8 mouse cellular contexts compared by ENCODE assay signal in genomic region chr2:160645614-160646137, GRCm38 (mm10). TPM values are rescaled to one million over a fixed set of nuclear protein-coding genes. Genes with fewer than 3 reads are reported as not detected.
DNase-seq lines count a peak whose midpoint lies in the region; ATAC-seq and TF ChIP-seq lines count a peak whose summit lies in the region.

TSS of gene Top1 (plus strand) at chr2:160645888.

- H3K9ac ChIP-seq in kidney, embryonic 14.5 days (ENCODE audit: low read depth, low read length): peak within 1 kb of the TSS; percentile 100
- H3K9ac ChIP-seq in limb, embryonic 15.5 days: peak within 1 kb of the TSS; percentile 100

- H3K9me3 ChIP-seq in kidney, embryonic 14.5 days (ENCODE audit: control insufficient read depth, low read length): no peaks in the 10 kb centered on the region
- no peaks in the 10 kb centered on the region for H3K9me3 ChIP-seq in limb, embryonic 15.5 days

- peaks cover 11% of the 10 kb centered on the region for H3K4me1 ChIP-seq in bone marrow macrophage, adult 2 months (ENCODE audit: control insufficient read depth, insufficient read depth, low read length)
- H3K4me1 ChIP-seq in embryonic fibroblast, embryonic 13.5 days (ENCODE audit: control insufficient read depth, insufficient read depth, low read length): peaks cover 4% of the 10 kb centered on the region; the same call in 1 of the 2 replicates
- peaks cover 14% of the 10 kb centered on the region; the same call in 1 of the 2 replicates for H3K4me1 ChIP-seq in kidney, embryonic 14.5 days (ENCODE audit: control insufficient read depth, insufficient read depth, low read length)
- H3K4me1 ChIP-seq in limb, embryonic 15.5 days: peaks cover 11% of the 10 kb centered on the region

- DNase-seq in A20 (ENCODE audit: low read depth, low spot score): peak; percentile 100
- peak; percentile 100 for DNase-seq in heart, adult 9 months (ENCODE audit: low spot score in 2 of 2)
- DNase-seq in monocyte, adult 2 months (ENCODE audit: low read depth in 1 of 2, low spot score in 2 of 2): peak; percentile 96 to 97
- DNase-seq in spleen, postnatal 36 days (ENCODE audit: low spot score in 2 of 2): peak; percentile 98 to 99

- no peak for TF ChIP-seq CTCF in bone marrow macrophage, adult 2 months (IDR thresholded peaks at IDR 0.05; ENCODE audit: low read depth, low read length)
- no peak for TF ChIP-seq CTCF in embryonic fibroblast, embryonic 13.5 days (IDR thresholded peaks at IDR 0.05; ENCODE audit: borderline replicate concordance, insufficient read depth, low read length)

- H3K4me2 ChIP-seq in kidney, embryonic 14.5 days (replicated peaks; ENCODE audit: low read depth, low read length): peak within 1 kb of the TSS; percentile 63
- H3K4me2 ChIP-seq in limb, embryonic 15.5 days: peak within 1 kb of the TSS; percentile 61

- TF ChIP-seq POLR2A in bone marrow macrophage, adult 2 months (IDR thresholded peaks at IDR 0.05; ENCODE audit: borderline replicate concordance, low read depth, low read length): no peak
- peak; percentile 95 for TF ChIP-seq POLR2A in embryonic fibroblast, embryonic 13.5 days (IDR thresholded peaks at IDR 0.05; ENCODE audit: low read depth, low read length)

- peak within 1 kb of the TSS; percentile 75 for H3K4me3 ChIP-seq in bone marrow macrophage, adult 2 months (ENCODE audit: insufficient read depth, low read length)
- H3K4me3 ChIP-seq in embryonic fibroblast, embryonic 13.5 days (ENCODE audit: insufficient read depth, low read length): peak within 1 kb of the TSS; percentile 62
- peak within 1 kb of the TSS; percentile 99 for H3K4me3 ChIP-seq in kidney, embryonic 14.5 days (ENCODE audit: low read length)
- peak within 1 kb of the TSS; percentile 99 for H3K4me3 ChIP-seq in limb, embryonic 15.5 days

- under 1% methylated on average over 50 of the region's 50 CpGs for WGBS in kidney, embryonic 14.5 days
- under 1% methylated on average over 50 of the region's 50 CpGs for WGBS in limb, embryonic 15.5 days

- peak; percentile 99 for ATAC-seq in kidney, embryonic 14.5 days (ENCODE audit: low FRiP score, low TSS enrichment)
- peak; percentile 99 for ATAC-seq in limb, embryonic 15.5 days (ENCODE audit: insufficient number of reproducible peaks, low FRiP score, low TSS enrichment, low read depth)

- peak within 1 kb of the TSS; percentile 82 for H3K27ac ChIP-seq in bone marrow macrophage, adult 2 months (ENCODE audit: insufficient read depth, low read depth, low read length)
- H3K27ac ChIP-seq in embryonic fibroblast, embryonic 13.5 days (ENCODE audit: insufficient read depth, low read length): peak within 1 kb of the TSS; percentile 82
- peak within 1 kb of the TSS; percentile 99 for H3K27ac ChIP-seq in kidney, embryonic 14.5 days (ENCODE audit: low read depth, low read length)
- H3K27ac ChIP-seq in limb, embryonic 15.5 days: peak within 1 kb of the TSS; percentile 97

- H3K27me3 ChIP-seq in kidney, embryonic 14.5 days (ENCODE audit: control insufficient read depth, insufficient read depth, low read length): no peaks in the 10 kb centered on the region
- no peaks in the 10 kb centered on the region for H3K27me3 ChIP-seq in limb, embryonic 15.5 days

- no peaks in the 10 kb centered on the region; the same call in 1 of the 2 replicates for H3K36me3 ChIP-seq in kidney, embryonic 14.5 days (ENCODE audit: control insufficient read depth, insufficient read depth, low read length)
- H3K36me3 ChIP-seq in limb, embryonic 15.5 days: no peaks in the 10 kb centered on the region

RNA-seq across cellular contexts. Expression of gene Top1, which starts in this region (rescaled TPM):
- polyA plus RNA-seq in bone marrow macrophage, adult 2 months (2012; ENCODE audit: insufficient read depth, insufficient read length, missing spikeins): 42.9 and 43.3 TPM in 2 replicates
- 64.6 and 78.4 TPM in 2 replicates for polyA plus RNA-seq in embryonic fibroblast, embryonic 13.5 days (2011; ENCODE audit: insufficient read length, low read depth, missing spikeins)
- polyA plus RNA-seq in kidney, embryonic 14.5 days (2014; fragmentation: Nextera tagmentation; extraction: Ambion mirVana): 108 and 120 TPM in 2 replicates
- 61.8 and 67.6 TPM in 2 replicates for polyA plus RNA-seq in limb, embryonic 15.5 days (2015; fragmentation: Nextera tagmentation; extraction: Ambion mirVana)

Comparison
In these comparisons a context has a peak if more than half of its experiments do, and no peak if none do; other contexts are left out.
1. Peak in every context shown above with its lines: DNase-seq, ATAC-seq, H3K4me3 ChIP-seq and H3K27ac ChIP-seq.